Mouse (Mus musculus) heart, embryonic 10.5 days (tissue): Measurements from ENCODE around the gene Hipk3. TPM values are rescaled to one million over a fixed set of nuclear protein-coding genes. Genes with fewer than 3 reads are reported as not detected.

ENCODE experiments used
- DNase-seq: peaks from one replicate; pipeline ENCODE4 v3.0.0-alpha.2; 2017; ENCODE audit warnings: low spot score
- H3K27ac ChIP-seq: fragments of 300-500 bp; sonication (generic); 2 replicates; pipeline ENCODE4 v1.5.1; 2016; ENCODE audit warnings: mild to moderate bottlenecking
- H3K27me3 ChIP-seq: fragments of 300-500 bp; sonication (generic); 2 replicates; pipeline ENCODE4 v1.6.1; 2016; ENCODE audit warnings: mild to moderate bottlenecking; ENCODE audit not compliant: poor library complexity, insufficient read depth, severe bottlenecking
- H3K36me3 ChIP-seq: fragments of 300-500 bp; sonication (generic); 2 replicates; pipeline ENCODE4 v1.6.1; 2016; ENCODE audit warnings: mild to moderate bottlenecking, moderate library complexity
- H3K4me1 ChIP-seq: fragments of 300-500 bp; sonication (generic); 2 replicates; pipeline ENCODE4 v1.6.1; 2016; ENCODE audit warnings: mild to moderate bottlenecking
- H3K4me3 ChIP-seq: fragments of 300-500 bp; sonication (generic); 2 replicates; pipeline ENCODE4 v1.5.1; 2016; ENCODE audit warnings: mild to moderate bottlenecking, moderate library complexity
- H3K9me3 ChIP-seq: fragments of 300-500 bp; sonication (generic); 2 replicates; pipeline ENCODE4 v1.6.1; 2016; ENCODE audit warnings: mild to moderate bottlenecking, moderate library complexity
- WGBS: fragments of 180-500 bp; shearing (Covaris S2); methylation state at CpG from one replicate; pipeline ENCODE4 v1.1.7; 2016; 5-methylcytosine and 5-hydroxymethylcytosine counted together
- polyA plus RNA-seq: library from polyadenylated mRNA; unstranded; fragments of >200 nt; fragmentation: Nextera tagmentation; extraction: Ambion mirVana; gene quantifications from 2 replicates; pipeline ENCODE4 v1.2.1, GENCODE M21; 2016

Gene Hipk3
- polyA plus RNA-seq, 1 experiment from 2014 or later: 34.2 TPM

DNA sequence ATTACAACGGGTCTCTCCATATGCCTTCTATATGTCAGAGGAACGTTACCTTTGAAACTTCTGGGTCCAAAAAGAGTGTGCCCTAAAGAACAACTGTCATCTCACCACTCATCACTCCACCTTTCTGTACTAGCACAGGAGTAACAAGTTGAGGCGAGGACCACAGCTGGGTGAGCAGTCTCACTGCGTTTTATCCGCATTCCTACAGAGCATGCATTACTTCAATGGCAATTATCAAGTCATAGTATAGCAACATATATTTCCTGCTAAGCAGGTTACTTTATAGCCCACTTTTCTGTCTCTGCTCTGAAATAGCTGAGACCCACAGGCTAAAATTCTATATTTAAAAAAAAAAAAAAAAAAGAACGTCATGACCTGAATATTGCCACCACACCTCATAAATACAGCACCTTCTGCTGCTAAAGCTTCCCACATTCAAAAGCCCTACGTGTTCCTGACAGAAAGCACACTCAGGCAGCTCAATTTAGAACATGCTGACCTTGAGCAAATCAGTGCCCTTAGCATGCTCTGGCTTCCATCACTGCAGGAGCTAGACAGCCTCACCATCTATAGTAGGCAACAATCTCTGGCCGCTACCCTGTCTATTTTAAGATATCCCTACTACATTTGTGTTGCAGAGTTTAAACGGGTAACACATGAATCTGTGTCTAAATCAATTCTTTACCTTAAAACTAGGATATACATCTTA lies 27.2 kb downstream of the Hipk3 start:
- Histone ChIP-seq H3K27ac (peak overlapping the region; percentile 84), H3K4me3 (peak overlapping the region; percentile 31), H3K36me3 (peaks cover 17% of the 10 kb centered on the region), H3K4me1 (peaks cover 45% of the 10 kb centered on the region), H3K27me3 (no peaks in the 10 kb centered on the region), H3K9me3 (no peaks in the 10 kb centered on the region)
- peak; percentile 92 for DNase-seq
- 35% methylated on average over 9 of the region's 9 CpGs for WGBS

DNA sequence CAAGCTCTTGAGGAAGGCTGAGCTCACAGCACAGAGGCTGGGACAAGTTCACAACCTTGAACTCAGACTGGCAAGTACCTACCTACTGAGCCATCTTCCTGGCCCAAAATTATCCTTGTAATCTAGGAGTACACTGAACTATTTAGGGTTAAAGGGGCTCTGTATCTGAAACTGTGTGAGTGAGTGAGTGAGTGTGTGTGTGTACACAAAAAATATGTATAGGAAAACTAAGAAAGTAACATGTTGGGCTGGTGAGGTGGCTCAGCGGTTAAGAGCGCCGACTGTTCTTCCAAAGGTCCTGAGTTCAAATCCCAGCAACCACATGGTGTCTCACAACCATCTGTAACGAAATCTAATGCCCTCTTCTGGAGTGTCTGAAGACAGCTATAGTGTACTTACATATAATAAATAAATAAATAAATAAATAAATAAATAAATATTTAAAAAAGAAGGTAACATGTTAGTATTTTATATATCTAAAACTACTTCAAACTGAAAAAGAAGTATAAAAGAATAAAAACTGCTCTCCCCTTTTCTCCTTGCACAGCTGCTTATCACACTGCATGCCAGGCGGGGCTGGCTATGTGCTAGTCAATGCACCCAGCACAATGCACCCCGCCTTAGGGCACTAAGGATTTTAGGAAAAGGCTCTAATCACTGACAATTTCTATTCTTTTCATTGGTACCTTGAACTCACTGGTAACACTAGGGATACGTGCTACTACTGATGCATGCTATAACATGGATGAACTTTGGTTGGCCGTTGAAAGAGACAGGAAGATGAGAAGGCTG lies 28.4 kb downstream of the Hipk3 start:
- H3K4me3 ChIP-seq: no peak overlapping the region
- peaks cover 10% of the 10 kb centered on the region; the same call in 1 of the 2 replicates for H3K36me3 ChIP-seq
- H3K27me3 ChIP-seq: no peaks in the 10 kb centered on the region
- peak overlapping the region; percentile 84 for H3K27ac ChIP-seq
- no peak for DNase-seq
- H3K4me1 ChIP-seq: peaks cover 42% of the 10 kb centered on the region
- 90% methylated on average over 8 of the region's 8 CpGs for WGBS
- no peaks in the 10 kb centered on the region for H3K9me3 ChIP-seq

DNA sequence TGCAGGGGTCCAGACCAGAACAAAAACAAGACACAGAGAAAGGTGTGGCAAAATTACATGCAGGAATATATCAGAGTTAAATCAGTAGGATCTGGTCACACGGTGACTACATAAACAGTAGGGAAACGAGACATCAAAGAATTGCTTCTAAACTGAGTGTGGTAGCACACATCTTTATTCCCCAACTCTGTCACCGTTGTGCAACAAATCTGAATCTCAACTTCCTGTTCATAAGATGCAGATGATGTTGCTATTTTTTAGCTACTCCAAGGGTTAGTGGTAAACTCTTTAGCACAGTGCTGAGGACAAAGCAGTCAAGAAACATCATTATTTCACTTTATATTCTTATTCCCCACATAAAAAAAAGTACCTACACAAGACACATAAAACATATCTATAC lies 34.2 kb downstream of the Hipk3 start:
- peaks cover 3% of the 10 kb centered on the region; the same call in 1 of the 2 replicates for H3K36me3 ChIP-seq
- no peaks in the 10 kb centered on the region for H3K9me3 ChIP-seq
- peaks cover 61% of the 10 kb centered on the region for H3K4me1 ChIP-seq
- peak overlapping the region; percentile 59; the same call in 1 of the 2 replicates for H3K27ac ChIP-seq
- no peak overlapping the region for H3K4me3 ChIP-seq
- no peaks in the 10 kb centered on the region for H3K27me3 ChIP-seq
- no peak for DNase-seq
- WGBS: 65% methylated on average over 3 of the region's 3 CpGs

DNA sequence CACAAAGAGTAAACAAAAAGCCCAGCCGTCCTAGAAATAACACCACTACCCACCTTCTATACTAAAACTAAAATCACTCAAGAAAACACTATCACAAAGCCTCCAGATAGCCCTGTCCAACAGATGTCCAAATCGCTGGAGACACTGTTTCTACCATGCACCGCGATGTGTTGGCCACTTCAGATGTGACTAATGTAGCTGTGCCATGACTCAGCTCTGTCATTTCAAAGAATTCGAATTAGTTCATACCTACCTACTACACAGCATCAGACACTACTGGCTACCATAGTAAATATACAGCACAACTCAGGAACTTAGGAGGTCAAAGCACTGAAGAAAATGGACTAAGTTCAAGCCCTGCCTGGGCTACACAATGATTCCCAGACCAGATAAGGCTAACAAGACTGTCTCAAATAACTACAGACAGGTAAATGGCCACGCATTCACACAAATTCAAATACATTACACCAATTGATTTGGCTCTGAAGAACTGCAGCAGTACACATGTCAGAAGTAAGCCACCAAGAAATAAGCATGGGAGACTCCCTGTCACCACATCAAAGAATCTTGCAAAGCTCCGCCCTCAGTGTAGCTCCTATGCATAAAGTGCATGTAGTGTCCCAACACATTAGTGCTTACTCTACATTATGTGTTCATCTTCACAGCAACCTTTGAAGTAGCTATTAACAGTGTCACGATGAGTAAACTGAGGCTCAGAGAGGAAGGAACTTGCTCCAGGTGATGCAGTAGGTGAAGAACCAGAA lies 35.5 kb downstream of the Hipk3 start:
- Histone ChIP-seq H3K36me3 (peaks cover 3% of the 10 kb centered on the region; the same call in 1 of the 2 replicates), H3K9me3 (no peaks in the 10 kb centered on the region), H3K4me1 (peaks cover 70% of the 10 kb centered on the region), H3K27me3 (no peaks in the 10 kb centered on the region), H3K27ac (peak overlapping the region; percentile 10; the same call in 1 of the 2 replicates), H3K4me3 (no peak overlapping the region)
- 73% methylated on average over 8 of the region's 8 CpGs for WGBS
- no peak for DNase-seq

DNA sequence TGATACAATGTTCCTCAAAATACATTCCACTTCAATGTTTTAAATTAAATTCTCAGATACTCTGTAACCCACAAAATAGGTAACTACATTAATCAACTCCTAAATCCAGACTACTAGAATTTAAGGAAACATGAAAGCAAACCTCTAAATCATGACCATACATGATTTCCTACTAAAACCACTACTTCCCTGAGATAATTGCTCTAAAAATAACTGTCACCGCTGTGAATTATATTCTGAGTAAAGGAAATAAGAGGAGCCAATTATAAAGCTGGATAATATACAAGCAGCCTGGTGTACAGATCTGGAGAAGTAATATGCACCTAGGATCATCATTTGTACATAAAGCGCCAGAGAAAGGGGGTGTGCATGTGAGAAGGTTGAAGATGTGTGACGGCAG lies 37.1 kb downstream of the Hipk3 start:
- no peaks in the 10 kb centered on the region for H3K27me3 ChIP-seq
- DNase-seq: no peak
- no peak overlapping the region for H3K4me3 ChIP-seq
- H3K4me1 ChIP-seq: peaks cover 68% of the 10 kb centered on the region
- H3K27ac ChIP-seq: no peak overlapping the region; the same call in 1 of the 2 replicates
- 66% methylated on average over 3 of the region's 3 CpGs for WGBS
- H3K9me3 ChIP-seq: no peaks in the 10 kb centered on the region
- H3K36me3 ChIP-seq: no peaks in the 10 kb centered on the region

DNA sequence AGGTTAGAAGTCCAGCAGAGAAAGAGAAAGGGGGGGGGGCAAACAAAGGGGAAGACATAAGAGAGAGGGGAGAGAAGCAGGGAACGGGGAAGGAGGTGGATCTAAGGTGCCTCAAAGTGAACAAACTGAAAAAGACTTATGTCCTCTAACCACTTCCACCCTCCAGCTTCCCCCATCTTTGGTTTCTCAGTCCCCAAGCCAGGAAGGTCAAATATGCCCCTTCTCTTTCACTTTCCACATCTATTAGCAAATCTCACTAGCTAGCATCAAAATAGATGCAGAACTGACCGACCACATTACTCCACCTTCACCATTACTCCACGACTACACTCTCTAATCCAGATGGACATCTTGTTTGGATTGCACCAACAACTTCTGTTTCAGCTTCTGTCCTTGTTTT lies 43.6 kb downstream of the Hipk3 start:
- WGBS: 55% methylated on average over 3 of the region's 3 CpGs
- Histone ChIP-seq H3K4me1 (peaks cover 57% of the 10 kb centered on the region), H3K27ac (peak overlapping the region; percentile 85), H3K27me3 (no peaks in the 10 kb centered on the region), H3K36me3 (no peaks in the 10 kb centered on the region), H3K4me3 (no peak overlapping the region), H3K9me3 (no peaks in the 10 kb centered on the region)
- no peak for DNase-seq

DNA sequence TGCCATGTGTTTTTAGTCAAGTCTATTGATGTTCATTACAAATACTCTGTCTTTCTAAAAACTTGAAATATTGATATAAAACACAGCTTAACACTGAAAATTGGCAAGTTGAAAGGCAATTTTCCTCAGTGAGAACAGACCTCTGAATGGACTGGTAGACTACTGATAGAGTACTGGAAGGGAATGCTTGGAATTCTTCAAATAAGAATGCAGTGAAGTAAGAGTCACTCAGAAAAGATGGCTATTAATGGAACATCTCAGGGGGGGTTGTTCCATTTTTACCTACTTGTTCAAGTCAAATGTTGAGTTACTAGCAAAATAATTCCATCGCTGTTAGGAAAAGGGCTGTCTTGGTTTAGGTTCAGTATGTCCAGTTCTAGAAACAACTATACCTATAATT lies 45.1 kb downstream of the Hipk3 start:
- DNase-seq: no peak
- 0 out of 2 replicates have a peak, but pooled peaks cover 5% of the 10 kb centered on the region for H3K36me3 ChIP-seq
- H3K4me1 ChIP-seq: peaks cover 43% of the 10 kb centered on the region
- H3K4me3 ChIP-seq: no peak overlapping the region
- WGBS: 32% methylated on average over 1 of the region's 1 CpGs
- peak overlapping the region; percentile 85 for H3K27ac ChIP-seq
- H3K9me3 ChIP-seq: no peaks in the 10 kb centered on the region
- no peaks in the 10 kb centered on the region for H3K27me3 ChIP-seq

DNA sequence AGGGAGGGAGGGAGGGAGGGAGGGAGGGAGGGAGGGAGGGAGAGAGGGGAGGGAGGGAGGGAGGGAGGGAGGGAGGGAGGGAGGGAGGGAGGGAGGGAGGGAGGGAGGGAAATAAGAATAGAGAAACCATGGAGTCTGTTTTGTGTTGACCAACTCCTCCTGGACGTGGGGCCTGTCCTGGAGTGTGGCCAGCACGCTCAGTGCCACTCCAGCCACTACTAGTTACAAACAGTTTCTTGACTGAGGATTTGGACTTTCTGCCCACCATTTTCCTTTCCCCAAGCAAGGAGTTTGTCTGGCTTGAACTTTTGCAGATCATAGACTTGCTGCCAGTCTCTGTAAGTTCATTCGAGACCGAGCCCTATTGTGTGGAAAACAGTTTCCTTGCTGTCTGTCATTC lies 46.0 kb downstream of the Hipk3 start:
- Histone ChIP-seq H3K4me3 (no peak overlapping the region), H3K27me3 (no peaks in the 10 kb centered on the region), H3K27ac (peak overlapping the region; percentile 85), H3K9me3 (no peaks in the 10 kb centered on the region), H3K36me3 (0 out of 2 replicates have a peak, but pooled peaks cover 5% of the 10 kb centered on the region), H3K4me1 (peaks cover 35% of the 10 kb centered on the region)
- DNase-seq: no peak
- WGBS: 67% methylated on average over 4 of the region's 4 CpGs

DNA sequence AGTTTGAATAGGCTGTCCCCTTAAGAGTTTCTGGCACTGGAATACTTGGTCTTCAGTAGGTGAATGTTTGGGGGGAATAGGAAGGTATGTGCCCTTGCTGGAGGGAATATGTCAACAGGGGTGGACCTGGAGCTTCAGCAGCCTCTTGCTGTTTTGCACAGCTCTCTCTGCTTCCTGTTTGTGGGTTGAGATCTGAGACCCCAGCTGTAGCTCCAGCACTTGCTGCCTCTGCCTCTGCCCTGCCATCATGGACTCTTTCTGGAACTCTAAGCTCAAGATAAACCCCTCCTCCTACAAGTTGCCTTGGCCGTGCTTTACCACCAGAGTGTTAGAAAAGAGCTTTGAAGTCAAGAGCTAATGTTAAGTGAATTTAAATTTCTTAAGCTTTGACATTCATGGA lies 48.2 kb downstream of the Hipk3 start:
- no peak overlapping the region for H3K27ac ChIP-seq
- H3K36me3 ChIP-seq: peaks cover 15% of the 10 kb centered on the region; the same call in 1 of the 2 replicates
- H3K9me3 ChIP-seq: no peaks in the 10 kb centered on the region
- 43% methylated on average over 1 of the region's 1 CpGs for WGBS
- no peak overlapping the region for H3K4me3 ChIP-seq
- H3K27me3 ChIP-seq: no peaks in the 10 kb centered on the region
- peaks cover 26% of the 10 kb centered on the region for H3K4me1 ChIP-seq
- DNase-seq: no peak

DNA sequence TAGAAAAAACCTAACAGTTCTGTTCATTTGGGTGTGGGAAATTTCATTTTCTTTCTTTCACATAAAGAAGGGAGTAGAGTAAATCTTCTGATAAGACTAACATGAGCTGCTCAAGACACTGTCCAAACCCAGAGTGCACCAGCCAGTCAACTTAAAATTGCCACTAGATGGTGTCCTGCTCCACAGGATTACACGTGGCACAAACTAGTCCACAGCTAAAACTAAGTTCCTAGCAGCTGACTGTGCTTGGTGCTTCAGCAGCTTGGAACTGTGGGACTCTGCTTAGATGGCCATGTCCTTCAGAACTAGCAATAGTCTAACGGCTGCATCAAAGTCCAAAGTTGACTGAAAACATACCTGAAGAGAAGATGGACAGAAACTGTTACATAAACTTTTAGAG lies 49.5 kb downstream of the Hipk3 start:
- peak; percentile 84 for DNase-seq
- H3K27ac ChIP-seq: no peak overlapping the region
- 31% methylated on average over 2 of the region's 2 CpGs for WGBS

DNA sequence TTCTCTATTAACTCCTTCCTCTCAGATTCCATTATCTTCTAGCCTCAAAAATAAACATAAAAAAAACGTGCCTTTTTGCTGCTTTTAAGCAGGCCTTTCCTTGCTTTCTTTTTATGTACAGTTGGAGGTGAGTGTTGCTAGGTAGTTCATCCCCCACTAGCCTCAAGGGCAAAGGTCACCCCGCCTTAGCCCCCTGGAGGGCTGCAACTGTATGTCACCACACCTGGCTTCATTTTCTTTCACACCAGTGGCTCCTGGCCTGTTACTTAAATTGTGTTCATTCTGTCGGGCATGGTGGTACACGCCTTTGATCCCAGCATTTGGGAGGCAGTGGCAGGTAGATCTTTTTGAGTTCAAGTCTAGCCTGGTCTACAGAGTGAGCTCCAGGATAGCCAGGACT lies 51.9 kb downstream of the Hipk3 start:
- DNase-seq: no peak
- Histone ChIP-seq H3K36me3 (peaks cover 47% of the 10 kb centered on the region), H3K4me3 (no peak overlapping the region), H3K9me3 (no peaks in the 10 kb centered on the region), H3K4me1 (no peaks in the 10 kb centered on the region; the same call in 1 of the 2 replicates), H3K27ac (no peak overlapping the region), H3K27me3 (no peaks in the 10 kb centered on the region)
- WGBS: 70% methylated on average over 4 of the region's 4 CpGs

More for the DNA sequence above, 49.5 kb downstream of the Hipk3 start:
- H3K4me3 ChIP-seq: no peak overlapping the region
- peaks cover 28% of the 10 kb centered on the region; the same call in 1 of the 2 replicates for H3K36me3 ChIP-seq
- H3K9me3 ChIP-seq: no peaks in the 10 kb centered on the region
- H3K4me1 ChIP-seq: peaks cover 14% of the 10 kb centered on the region
- no peaks in the 10 kb centered on the region for H3K27me3 ChIP-seq

DNA sequence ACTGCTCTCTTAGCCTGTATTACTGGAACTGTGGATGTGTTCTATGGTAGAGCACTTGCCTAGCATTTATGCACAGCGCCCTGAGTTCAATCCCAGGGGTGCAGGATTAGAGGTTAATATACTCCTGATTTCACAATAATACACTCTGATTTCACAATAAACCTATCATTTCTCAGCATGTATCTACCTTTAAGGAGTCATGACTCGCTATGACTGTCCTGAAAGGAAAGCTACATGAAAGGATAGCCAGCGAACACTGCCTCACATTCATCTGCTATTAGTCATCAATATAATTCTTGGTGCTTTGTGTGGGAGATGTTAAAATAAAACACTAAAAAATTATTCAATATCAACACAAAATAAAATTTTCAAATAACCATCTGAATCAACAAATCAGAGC lies 58.0 kb downstream of the Hipk3 start:
- DNase-seq: no peak
- Histone ChIP-seq H3K27ac (no peak overlapping the region), H3K27me3 (no peaks in the 10 kb centered on the region), H3K36me3 (peaks cover 91% of the 10 kb centered on the region), H3K4me3 (no peak overlapping the region), H3K9me3 (no peaks in the 10 kb centered on the region), H3K4me1 (no peaks in the 10 kb centered on the region)
- WGBS: 91% methylated on average over 3 of the region's 3 CpGs
